Mouse (Mus musculus) G1E-ER4 (cell line): ENCODE data around the gene Lrrc8c. TPM values are rescaled to one million over a fixed set of nuclear protein-coding genes. Genes with fewer than 3 reads are reported as not detected.

Source experiments
- GATA1 ChIP-seq: IDR thresholded peaks from one replicate; pipeline ENCODE4 v1.8.0; 2012; ENCODE audit warnings: low read length, inconsistent platforms
- polyA plus RNA-seq: library from polyadenylated mRNA; stranded (reverse); fragments of >175 nt; gene quantifications from 2 replicates; pipeline ENCODE4 v1.2.3, GENCODE M21; 2012

The Lrrc8c gene
- 106 and 129 TPM in 2 replicates for polyA plus RNA-seq

DNA sequence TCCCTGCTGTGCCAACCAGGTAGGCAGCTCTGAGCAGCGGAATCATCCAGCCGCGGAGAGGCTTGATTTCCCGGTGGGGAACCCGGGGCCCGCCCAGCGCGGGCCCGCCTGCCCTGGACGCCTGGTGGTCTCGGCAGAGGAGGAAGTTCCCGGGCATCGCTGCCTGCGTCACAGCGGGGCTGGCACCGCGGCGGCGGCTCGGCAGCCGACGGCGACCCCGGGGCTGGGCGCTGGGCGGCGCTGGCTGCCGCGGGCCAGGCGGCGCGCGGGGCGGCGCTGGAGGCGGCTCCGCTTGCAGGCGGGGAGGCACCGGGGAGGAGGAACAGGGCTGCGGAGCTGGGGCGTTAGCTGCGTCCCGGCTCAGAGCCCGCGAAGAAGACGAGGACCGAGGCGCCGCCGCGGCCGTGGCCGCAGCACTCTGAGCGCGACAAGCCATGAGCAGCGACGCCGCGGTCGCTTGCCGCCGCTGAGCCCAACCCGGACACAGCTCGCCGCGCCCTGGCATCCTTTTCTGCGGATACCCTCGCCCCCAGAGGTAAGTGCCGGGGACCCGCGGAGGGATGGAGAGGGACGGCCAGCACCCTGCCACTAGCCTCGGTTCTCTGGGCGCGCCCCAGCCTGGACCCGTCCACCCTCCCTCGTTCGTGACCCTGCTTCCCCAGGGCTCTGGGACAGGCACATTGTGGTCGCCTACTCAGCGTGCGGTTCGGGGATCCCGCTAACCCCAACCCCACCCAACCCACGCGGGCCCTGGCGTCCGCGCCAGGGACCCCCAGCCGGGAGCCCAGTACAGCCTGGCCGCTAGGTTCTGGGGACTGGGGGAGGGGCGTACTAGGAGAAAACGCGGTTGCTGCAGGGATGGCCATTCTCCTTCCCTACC lies at the start of gene Lrrc8c:
Lrrc8c (plus strand) TSS at position 293 of the 880 bp plus-strand sequence.
- no peak for TF ChIP-seq GATA1

DNA sequence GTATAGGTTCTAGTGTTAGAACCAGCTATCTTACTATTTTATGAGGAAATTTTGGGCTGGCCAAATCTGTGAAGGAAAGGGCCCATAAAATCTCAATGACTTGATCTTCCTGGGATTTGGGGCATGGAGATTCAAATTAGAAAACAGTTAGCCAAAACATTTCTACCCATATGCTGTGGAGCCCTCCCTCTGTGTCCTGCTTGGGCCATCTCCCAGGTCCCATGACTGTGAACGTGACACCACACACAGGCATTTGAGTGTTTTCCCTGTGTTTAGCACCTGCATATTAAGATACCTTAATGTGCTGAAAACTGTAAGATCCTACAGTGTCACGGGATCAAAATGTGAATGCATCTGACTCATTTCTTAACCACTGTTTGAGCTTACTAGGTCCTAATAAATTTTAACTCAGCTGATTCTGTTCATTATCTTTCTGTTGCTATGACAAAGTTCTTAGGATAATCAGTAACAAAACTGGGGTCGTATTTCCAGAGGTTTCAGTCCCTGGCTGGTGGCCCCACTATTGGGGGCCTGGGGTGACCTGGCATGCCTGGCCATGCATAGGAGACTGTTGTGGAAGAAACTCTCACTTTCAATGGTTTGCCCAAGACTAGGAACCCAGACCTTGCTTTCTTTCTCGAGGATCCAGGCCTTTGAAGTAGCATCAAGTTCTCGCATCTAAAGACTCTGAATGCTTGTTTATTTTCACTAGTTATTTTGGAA lies 46.0 kb upstream of the Lrrc8c start:
- TF ChIP-seq GATA1 = no peak

DNA sequence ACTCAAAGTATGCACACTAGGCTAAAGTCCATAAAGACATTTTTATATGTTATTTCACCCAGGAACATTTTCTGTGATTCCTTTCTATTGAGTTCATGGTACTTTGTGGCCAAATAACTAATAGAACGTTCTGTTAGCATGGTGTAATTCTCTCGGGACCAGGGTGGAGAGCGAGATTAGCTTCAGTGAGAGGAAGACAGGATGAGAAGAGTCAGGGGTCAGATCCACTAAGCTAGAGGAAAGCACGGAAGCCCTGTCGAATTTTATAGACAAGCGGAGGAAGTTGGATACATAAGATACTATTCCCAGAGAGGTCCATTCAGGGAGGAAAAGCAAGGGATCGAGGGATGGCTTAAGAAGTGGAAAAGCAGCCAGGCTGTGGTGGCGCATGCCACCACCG lies 41.7 kb upstream of the Lrrc8c start:
- TF ChIP-seq GATA1 = no peak

DNA sequence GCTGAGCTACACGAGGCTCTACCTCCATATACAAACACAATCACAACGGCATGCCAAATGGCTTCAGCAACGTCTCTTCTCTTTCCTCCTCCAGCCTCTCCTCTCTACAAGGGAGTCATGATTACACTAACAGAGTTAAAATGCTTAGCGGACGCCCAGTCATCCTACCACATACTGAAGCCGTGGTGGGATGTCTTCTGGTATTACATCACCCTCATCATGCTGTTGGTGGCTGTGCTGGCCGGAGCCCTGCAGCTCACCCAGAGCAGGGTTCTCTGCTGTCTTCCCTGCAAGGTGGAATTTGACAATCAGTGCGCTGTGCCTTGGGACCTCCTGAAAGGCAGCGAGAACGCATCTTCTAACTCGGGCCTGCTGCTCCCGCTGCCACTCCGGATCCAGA lies 39.5 kb upstream of the Lrrc8c start:
- no peak for TF ChIP-seq GATA1

DNA sequence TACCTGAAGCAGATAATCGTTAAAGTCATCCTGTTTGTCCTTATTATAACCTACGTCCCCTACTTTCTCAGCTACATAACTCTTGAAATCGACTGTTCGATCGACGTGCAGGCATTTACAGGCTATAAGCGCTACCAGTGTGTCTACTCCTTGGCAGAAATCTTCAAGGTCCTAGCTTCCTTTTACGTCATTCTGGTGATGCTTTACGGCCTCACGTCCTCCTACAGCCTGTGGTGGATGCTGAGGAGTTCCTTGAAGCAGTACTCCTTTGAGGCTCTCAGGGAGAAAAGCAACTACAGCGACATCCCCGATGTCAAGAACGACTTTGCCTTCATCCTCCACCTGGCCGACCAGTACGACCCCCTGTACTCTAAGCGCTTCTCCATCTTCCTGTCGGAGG lies 38.6 kb upstream of the Lrrc8c start:
- TF ChIP-seq GATA1 = no peak

DNA sequence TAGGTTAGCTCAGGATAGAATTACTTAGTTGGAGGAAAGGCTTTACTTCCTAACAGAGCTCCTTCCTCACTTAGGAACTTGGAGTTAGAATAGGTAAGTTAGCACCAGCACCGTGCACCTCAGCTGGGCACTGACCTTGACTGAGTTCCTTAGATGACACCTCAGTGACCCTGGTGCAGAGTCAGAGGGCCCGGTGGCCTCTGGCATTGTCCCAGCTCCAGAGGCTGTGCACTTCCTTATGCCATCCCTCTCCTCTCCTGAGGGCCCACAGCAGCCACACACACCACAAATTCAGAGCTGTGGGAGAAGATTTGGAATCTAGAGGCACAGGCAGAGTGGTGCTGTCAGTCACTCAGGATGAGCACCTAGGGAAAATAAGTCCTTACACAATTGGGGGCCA lies 35.6 kb upstream of the Lrrc8c start:
- no peak for TF ChIP-seq GATA1

DNA sequence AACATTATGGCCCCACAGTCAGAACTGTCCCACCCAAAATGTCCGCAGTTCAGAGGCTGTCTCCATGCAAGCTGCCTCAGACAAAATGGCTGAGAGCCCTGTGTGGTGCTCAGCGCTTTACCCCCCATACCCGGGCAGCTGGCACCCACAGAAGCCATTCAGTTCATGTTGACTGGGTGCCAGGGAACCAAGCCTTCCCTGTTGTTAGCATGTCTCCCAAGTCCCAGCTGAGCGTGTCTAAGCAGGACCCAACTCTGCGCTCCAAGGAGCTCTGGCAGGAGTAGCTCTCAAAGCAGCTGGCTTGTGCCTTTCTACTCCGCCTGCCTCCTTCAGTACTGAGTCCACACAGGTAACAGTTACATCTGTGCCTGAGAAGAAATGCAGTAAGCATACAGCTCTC lies 34.9 kb upstream of the Lrrc8c start:
- no peak for TF ChIP-seq GATA1

DNA sequence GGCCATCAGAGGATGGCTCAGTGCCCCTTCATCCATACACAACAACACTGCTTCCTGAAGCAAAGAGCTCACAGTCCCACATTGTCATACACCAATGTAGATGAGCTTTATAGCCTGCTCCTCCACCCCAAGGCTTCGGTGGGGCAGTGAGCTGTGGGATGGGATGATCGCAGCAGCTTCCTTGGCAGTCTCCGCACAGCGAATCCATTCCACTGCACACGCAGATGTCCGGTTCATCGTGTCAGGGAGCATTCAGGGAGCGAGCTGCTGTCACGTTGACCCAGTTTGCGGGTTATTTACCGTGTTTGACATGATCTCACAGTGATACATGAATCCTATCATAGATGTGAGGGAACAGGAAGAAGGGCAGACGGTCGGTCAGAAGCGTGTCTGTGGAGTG lies 34.3 kb upstream of the Lrrc8c start:
- TF ChIP-seq GATA1 = no peak

DNA sequence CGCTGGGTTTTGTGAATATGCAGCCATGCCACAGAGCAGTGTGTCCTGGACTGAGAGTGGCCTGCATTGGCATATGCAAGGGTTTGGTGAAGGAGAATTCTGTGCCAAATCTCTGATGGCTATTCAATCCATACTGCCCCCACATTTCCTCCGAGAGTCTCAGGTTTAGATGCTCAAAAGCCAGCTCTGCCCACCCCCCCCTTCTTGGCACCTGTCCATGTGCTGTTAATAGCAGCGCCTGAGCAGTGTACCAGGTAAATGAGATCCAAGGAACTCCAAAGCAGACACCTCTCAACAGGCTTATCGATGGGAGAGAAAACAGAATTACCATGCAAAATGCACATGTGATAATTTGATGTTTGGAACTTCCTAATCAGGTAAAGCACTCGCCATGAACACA lies 29.0 kb upstream of the Lrrc8c start:
- no peak for TF ChIP-seq GATA1

DNA sequence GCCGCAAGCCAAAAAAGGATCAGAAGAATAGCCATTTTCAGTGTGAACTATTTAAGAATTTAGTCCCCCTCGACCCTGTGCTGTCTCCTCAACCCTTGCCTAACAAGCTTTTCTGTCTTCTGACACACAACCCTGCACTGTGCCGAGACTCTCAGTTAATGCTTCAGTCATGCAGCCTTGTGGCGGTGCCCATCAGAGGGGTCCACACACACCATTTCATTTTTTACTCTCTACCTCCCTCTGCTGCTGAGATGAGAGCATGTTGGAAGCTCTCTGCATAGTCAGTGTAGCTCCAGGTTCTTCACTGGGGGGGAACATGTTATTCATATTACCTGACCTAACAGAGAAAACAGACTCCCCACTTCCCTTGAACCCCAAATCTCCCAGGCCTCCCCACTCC lies 27.8 kb upstream of the Lrrc8c start:
- TF ChIP-seq GATA1 = no peak

DNA sequence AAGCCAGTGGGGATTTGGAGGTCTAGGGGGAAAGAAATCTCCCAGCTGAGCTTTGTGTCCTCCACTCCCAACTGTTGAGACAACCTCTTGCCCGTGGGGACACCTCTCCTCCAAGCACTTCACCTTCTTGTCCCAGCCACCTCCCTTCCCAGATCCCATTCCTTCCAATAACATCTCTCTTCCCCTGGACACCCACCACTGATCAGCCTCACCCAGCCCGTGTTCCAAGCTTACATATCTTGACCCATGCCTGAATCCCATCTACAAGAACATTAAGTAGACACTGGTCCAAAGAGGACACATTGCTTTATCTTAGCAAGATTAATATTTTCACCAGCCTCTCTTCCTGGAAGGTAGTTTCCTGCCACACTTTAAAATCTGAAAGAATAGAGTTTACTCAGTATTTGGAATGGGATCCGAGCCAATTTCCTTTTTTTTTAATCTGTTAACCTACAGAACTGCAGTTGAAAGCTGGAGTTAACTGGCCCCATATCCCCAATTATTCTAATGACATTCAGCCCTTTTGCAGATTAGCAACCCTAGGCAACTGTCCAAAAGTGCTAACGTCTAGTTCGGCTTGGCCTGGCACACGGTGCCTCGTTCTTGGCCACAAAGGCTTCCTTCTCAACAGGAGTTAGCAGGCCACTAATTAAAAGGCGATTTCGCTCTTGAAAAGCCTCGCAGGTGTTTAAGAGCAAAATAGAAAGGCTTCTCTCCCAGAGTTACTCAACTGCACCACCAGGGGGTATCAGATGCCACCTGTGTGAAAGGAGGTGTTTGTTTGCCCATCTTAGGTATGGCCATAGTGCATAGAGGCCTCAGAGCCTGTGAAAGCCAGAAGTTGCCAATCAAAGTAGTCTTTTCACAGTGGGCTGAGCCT lies 26.6 kb upstream of the Lrrc8c start:
- TF ChIP-seq GATA1 = no peak

DNA sequence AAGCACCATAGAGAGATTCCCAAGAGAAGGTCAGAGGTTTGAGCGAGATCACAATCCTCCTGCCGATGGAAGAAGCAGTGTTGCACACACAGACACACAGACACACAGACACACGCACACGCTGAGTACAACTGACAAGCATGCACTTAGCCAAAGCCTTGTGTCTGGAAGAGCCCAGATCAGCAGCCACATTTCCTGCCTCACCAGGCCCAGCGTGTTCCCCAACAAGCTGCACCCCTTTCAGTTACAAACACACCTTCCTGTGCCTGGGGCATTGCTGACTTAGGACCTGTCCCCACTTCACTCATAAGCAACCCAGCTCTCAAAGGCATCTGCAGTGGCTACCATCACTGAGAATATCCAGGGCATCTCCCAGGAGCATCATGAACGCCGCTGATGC lies 25.8 kb upstream of the Lrrc8c start:
- no peak for TF ChIP-seq GATA1

DNA sequence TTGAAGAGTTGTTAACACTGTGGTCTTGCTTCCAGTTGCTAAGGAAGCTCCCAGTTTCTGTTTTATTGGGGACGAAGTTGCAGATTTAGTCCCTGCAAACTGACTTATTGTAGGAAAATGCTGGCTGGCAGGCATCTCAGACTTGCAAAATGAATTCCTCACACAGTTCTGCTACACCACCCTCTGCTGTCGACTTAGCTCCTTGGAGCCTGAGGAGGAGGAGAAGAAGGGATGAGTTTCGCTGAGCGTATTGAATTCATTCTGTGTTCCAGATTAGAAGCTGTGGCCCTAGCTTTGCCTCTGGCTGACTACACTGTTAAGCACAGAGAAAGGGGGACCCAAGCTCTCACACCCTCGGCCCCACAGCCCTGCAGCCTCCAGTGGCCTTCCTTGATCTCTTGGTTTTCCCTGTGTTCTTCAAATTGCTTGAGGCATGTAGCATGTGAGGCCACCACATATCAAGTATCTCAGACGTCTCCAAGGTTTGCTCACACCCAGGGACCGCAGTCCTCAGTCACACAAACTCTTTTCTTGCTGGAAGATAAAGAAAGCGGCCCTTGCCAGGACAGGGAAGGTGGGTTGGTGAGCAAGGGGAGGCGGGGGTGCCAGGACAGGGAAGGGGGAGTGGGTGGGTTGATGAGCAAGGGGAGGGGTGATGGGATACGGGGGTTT lies 24.8 kb upstream of the Lrrc8c start:
- no peak for TF ChIP-seq GATA1

DNA sequence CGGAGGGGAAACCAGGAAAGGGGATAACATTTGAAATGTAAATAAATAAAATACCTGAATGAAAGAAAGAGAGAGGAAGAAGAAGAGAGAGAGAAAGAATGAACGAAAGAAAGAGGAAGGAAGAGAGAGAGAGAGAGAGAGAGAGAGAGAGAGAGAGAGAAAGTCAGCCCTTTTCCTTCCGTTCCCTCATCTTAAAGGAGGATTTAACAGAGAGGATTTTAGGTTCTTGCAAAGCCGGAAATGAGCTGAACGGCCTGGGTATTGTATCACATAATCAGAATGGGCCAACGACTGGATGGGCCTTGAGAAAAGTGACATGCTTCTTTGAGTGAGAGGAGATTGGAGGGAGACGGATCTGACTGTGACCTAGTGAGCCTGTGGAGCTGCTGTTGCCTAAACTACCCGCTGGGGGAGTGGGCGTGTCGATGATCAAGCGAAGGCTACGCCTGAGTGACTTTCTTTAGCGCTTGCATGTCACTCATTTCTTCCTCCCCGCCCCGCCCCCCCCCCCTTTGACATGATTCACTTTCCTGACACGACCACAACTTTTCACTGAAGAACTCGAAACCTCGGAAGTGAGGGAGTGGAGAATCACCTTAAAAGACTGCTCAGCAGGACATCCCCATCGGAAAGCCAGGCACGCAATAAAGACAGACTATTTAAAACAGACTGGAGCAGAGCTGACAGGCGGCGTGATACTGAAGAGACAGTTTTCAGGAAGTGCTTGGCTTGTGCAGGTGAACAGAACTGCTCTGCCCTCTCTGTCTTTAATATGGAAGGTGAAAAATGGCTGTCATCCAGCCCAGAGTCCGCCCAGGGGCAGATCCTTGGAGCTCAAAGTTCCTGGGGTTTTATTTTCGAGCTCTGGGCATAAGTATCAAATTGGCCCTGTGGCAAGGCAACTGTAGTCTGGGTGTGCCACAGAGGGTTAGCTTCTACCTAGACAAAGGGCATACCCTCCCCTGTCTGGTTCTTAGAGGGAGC lies 24.0 kb upstream of the Lrrc8c start:
- no peak for TF ChIP-seq GATA1

DNA sequence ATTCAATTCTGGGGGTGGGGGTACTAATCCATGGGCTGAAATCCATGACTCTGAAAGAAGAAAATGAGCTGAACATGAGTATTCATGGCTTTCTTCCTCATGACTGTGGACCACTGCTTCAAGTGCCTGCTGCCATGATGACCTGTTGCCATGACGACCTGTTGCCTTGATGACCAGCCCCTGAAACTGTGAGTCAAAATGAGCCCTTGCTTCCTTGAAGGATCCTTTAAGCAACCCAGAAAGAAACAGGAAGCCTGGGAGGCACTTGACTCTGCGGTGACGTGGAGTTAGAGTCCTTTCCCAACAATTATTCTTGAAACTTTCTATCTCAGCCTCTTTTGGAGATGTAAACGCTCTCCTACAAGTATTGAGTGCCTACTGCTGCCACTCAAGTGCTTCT lies 23.1 kb upstream of the Lrrc8c start:
- no peak for TF ChIP-seq GATA1
